Mouse (Mus musculus) granulocyte monocyte progenitor cell, adult 5-6 weeks (primary cell): ENCODE measurements at regions not wholly inside any gene's neighbourhood (a gene's known extent, or its start where the extent isn't known, plus 50 kb on each side); places are given as distances from the start of the nearest gene placed in this dataset.

ENCODE experiments used
- ATAC-seq: replicated peaks from 2 replicates; pipeline ENCODE4 v1.8.0; 2016; ENCODE audit warnings: mild to moderate bottlenecking, moderate TSS enrichment, inconsistent platforms; ENCODE audit not compliant: poor library complexity, severe bottlenecking

GRCm38 (mm10) chr7:113153386-113153785 lies 53.9 kb upstream of the Arntl start:
- ATAC-seq, result no peak

DNA sequence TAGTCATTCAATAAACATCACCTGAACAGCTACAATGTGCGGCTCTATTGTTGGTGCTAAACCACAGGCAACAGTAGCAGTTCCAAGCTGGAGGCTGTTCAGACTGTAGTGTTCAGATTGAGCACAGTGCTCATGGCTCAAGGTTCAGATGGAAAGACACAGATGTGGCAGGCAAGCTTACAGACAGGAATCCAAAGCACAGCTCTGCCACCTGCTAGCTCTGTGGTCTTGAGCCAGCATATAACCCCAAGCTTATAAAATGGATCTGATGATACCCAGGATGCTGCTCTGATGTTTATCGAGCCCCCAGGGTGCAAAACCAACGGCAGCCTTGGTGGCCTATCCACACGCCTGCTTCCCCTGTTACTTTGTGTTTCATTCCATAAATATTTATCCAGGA lies 53.2 kb upstream of the Arntl start:
- no peak for ATAC-seq

GRCm38 (mm10) chr7:113156366-113156765 lies 50.9 kb upstream of the Arntl start:
- no peak for ATAC-seq

GRCm38 (mm10) chr7:113156861-113157747 lies 50.2 kb upstream of the Arntl start:
- no peak for ATAC-seq
